Mouse (Mus musculus) bone marrow, adult 2 months (tissue): Measurements from ENCODE around the gene Gm21748. TPM values are rescaled to one million over a fixed set of nuclear protein-coding genes. Genes with fewer than 3 reads are reported as not detected.
"Not testable (repeated sequence)": the region's sequence is repeated elsewhere in the genome, so short reads cannot be mapped to it uniquely, and the experiment has no call there.

Source experiments
- H3K27ac ChIP-seq: fragments of 200-500 bp; 2 replicates; pipeline ENCODE4 v1.5.1; 2012; ENCODE audit warnings: low read depth, mild to moderate bottlenecking, control low read depth, inconsistent platforms, low read length; ENCODE audit not compliant: control insufficient read depth, poor library complexity, insufficient read depth
- H3K4me1 ChIP-seq: fragments of 200-500 bp; 2 replicates; pipeline ENCODE4 v1.6.1; 2011; ENCODE audit warnings: low read length; ENCODE audit not compliant: control insufficient read depth, insufficient read depth
- H3K4me3 ChIP-seq: fragments of 200-500 bp; replicated peaks from 2 replicates; pipeline ENCODE3; 2011; ENCODE audit warnings: mild to moderate bottlenecking, low read depth, low read length, control low read depth; ENCODE audit not compliant: control insufficient read depth
- WGBS: fragments of 180-500 bp; shearing (Covaris S2); methylation state at CpG from one replicate; pipeline ENCODE4 v1.1.7; 2018; 5-methylcytosine and 5-hydroxymethylcytosine counted together
- polyA plus RNA-seq: library from polyadenylated mRNA; stranded (reverse); fragments of >200 nt; gene quantifications from 2 replicates; pipeline ENCODE4 v1.2.4, GENCODE M21; 2011; ENCODE audit warnings: low replicate concordance; ENCODE audit not compliant: missing spikeins, insufficient read depth, insufficient read length

Gm21748 gene
- polyA plus RNA-seq, result not detected in 2 replicates

- no CpG with 5 or more reads among the region's 8 CpGs for WGBS
- not testable (repeated sequence) for H3K4me1 ChIP-seq, H3K27ac ChIP-seq, H3K4me3 ChIP-seq
Measured at GRCm38 (mm10) chrY:90839077-90839476, at the start of gene Gm21748. Gm21748 (minus strand) TSS chrY:90839177.

Other genes with a start within 250 kb of the Gm21748 start
- gene Gm21860, start 84.4 kb downstream of the Gm21748 start, polyA plus RNA-seq, result not detected in 2 replicates
- not detected in 2 replicates for gene Gm47283, start 54.4 kb downstream of the Gm21748 start, polyA plus RNA-seq